Mouse (Mus musculus) myocyte (in vitro differentiated cells): Measurements from ENCODE around the gene Phf21a. TPM values are rescaled to one million over a fixed set of nuclear protein-coding genes. Genes with fewer than 3 reads are reported as not detected.

Source experiments
- H3K27me3 ChIP-seq: one replicate; pipeline ENCODE4 v1.6.1; 2011; ENCODE audit not compliant: control insufficient read depth, insufficient read depth, insufficient read length
- H3K36me3 ChIP-seq: one replicate; pipeline ENCODE4 v1.6.1; 2011; ENCODE audit not compliant: control insufficient read depth, insufficient read depth
- H3K4me2 ChIP-seq: one replicate; pipeline ENCODE4 v1.6.1; 2011; ENCODE audit warnings: low read depth, control low read depth
- H3K4me3 ChIP-seq: one replicate; pipeline ENCODE4 v1.5.1; 2011; ENCODE audit warnings: mild to moderate bottlenecking, control low read depth, moderate library complexity
- H3K79me2 ChIP-seq: one replicate; pipeline ENCODE4 v1.6.1; 2011; ENCODE audit not compliant: control insufficient read depth, insufficient read depth
- H3ac ChIP-seq: one replicate; pipeline ENCODE4 v1.6.1; 2011; ENCODE audit not compliant: control insufficient read depth, insufficient read length
- CEBPB ChIP-seq: IDR thresholded peaks from 2 replicates; pipeline ENCODE4 v1.6.1; 2011; ENCODE audit warnings: mild to moderate bottlenecking, moderate library complexity; ENCODE audit not compliant: poor library complexity, insufficient read depth, severe bottlenecking
- E2F4 ChIP-seq: IDR thresholded peaks from one replicate; pipeline ENCODE4 v1.6.1; 2011; ENCODE audit warnings: mild to moderate bottlenecking, control low read depth, moderate library complexity; ENCODE audit not compliant: insufficient read depth
- MAX ChIP-seq: IDR thresholded peaks from one replicate; pipeline ENCODE4 v1.6.1; 2011; ENCODE audit warnings: low read depth, mild to moderate bottlenecking, control low read depth
- MYOD1 ChIP-seq, 3 experiments: IDR thresholded peaks; one replicate each; pipeline ENCODE4 v1.6.1; 2011; ENCODE audit warnings: control low read depth in 2 of 3, low read depth in 2 of 3, mild to moderate bottlenecking in 2 of 3, moderate library complexity in 1 of 3; ENCODE audit not compliant: insufficient read length in 2 of 3, control insufficient read depth in 1 of 3
- MYOG ChIP-seq, 3 experiments: IDR thresholded peaks; one replicate each; pipeline ENCODE4 v1.6.1; 2011; ENCODE audit warnings: control low read depth in 2 of 3, low read depth in 2 of 3, mild to moderate bottlenecking in 2 of 3; ENCODE audit not compliant: insufficient read length in 2 of 3, control insufficient read depth in 1 of 3, insufficient read depth in 1 of 3
- POLR2A ChIP-seq: IDR thresholded peaks from one replicate; pipeline ENCODE4 v1.6.1; 2011; ENCODE audit warnings: low read depth, mild to moderate bottlenecking, control low read depth, moderate library complexity; ENCODE audit not compliant: insufficient read length
- POLR2AphosphoS2 ChIP-seq: IDR thresholded peaks from one replicate; pipeline ENCODE4 v1.6.1; 2011; ENCODE audit warnings: low read depth, control low read depth; ENCODE audit not compliant: insufficient read length
- REST ChIP-seq: IDR thresholded peaks from one replicate; pipeline ENCODE4 v1.6.1; 2011; ENCODE audit warnings: mild to moderate bottlenecking, control low read depth, moderate library complexity; ENCODE audit not compliant: insufficient read depth, insufficient read length
- SRF ChIP-seq: IDR thresholded peaks from one replicate; pipeline ENCODE4 v1.6.1; 2011; ENCODE audit warnings: low read depth; ENCODE audit not compliant: control insufficient read depth, insufficient read length
- TCF12 ChIP-seq: IDR thresholded peaks from one replicate; pipeline ENCODE4 v1.6.1; 2011; ENCODE audit warnings: mild to moderate bottlenecking, control low read depth; ENCODE audit not compliant: poor library complexity, insufficient read depth, severe bottlenecking
- TCF3 ChIP-seq: IDR thresholded peaks from one replicate; pipeline ENCODE4 v1.6.1; 2011; ENCODE audit warnings: low read depth, control low read depth; ENCODE audit not compliant: insufficient read length
- USF1 ChIP-seq: IDR thresholded peaks from one replicate; pipeline ENCODE4 v1.6.1; 2011; ENCODE audit warnings: low read depth, mild to moderate bottlenecking, control low read depth, moderate library complexity
- polyA plus RNA-seq: library from polyadenylated mRNA; unstranded; fragments of >200 nt; fragmentation: generic; extraction: Trizol; gene quantifications from one replicate; pipeline ENCODE4 v1.2.1, GENCODE M21; 2012; ENCODE audit warnings: missing spikeins

Phf21a gene
- polyA plus RNA-seq, 1 experiment = 14.7 TPM

DNA sequence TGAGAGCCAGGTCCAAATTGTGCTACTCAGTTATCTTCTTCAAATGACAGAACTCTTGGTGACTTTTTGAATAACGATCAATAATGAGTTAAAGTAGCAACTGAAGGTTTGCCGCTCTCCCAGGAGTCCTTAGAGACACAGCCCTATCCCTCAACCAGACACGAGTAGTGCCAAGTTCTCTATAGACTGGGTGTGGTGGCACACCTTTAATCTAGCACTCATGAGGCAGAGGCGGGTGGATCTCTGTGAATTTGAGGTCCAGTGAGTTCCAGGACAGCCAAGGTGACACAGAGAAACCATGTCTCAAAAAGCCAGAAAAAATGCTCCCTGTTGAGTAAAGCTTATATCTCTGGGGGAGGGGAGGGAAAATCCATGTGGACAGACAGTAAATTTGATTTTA lies 234.7 kb downstream of the Phf21a start:
- Histone ChIP-seq H3K4me2 (no peak overlapping the region), H3ac (no peak overlapping the region), H3K27me3 (no peaks in the 10 kb centered on the region), H3K79me2 (no peaks in the 10 kb centered on the region), H3K4me3 (no peak overlapping the region), H3K36me3 (peaks cover 19% of the 10 kb centered on the region)
- TF ChIP-seq MAX (no peak), REST (no peak), MYOD1 (IDR thresholded peaks at IDR 0.05; ENCODE audit: control insufficient read depth in 1 of 3, insufficient read length in 2 of 3, low read depth in 2 of 3) (no peak), POLR2AphosphoS2 (no peak), USF1 (no peak), TCF3 (no peak), E2F4 (no peak), TCF12 (no peak), CEBPB (no peak), SRF (no peak), MYOG (IDR thresholded peaks at IDR 0.05; ENCODE audit: control insufficient read depth in 1 of 3, insufficient read depth in 1 of 3, insufficient read length in 2 of 3, low read depth in 2 of 3) (no peak), POLR2A (no peak)

DNA sequence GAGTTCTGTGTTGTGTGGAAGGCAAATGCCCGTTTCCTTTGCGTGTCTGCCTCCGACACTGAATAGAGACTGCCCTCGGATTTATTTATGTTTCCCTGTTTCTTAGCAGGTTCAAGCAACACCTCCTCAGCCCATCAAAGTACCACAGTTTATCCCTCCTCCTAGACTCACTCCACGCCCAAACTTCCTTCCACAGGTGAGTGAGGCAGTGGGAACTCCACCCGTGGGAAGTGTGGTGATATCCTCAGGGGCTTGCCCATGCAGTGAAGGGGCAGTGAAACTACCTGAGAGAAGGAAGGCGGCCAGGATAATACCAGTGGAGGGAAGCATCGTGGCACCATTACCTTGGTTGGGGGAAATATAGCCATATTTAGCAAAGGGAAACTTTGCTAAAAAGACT lies 235.3 kb downstream of the Phf21a start:
- Histone ChIP-seq H3K36me3 (peaks cover 24% of the 10 kb centered on the region), H3K4me3 (no peak overlapping the region)
- TF ChIP-seq MYOD1 (IDR thresholded peaks at IDR 0.05; ENCODE audit: control insufficient read depth in 1 of 3, insufficient read length in 2 of 3, low read depth in 2 of 3) (no peak), MAX (no peak), USF1 (no peak), POLR2AphosphoS2 (no peak), TCF3 (no peak), MYOG (IDR thresholded peaks at IDR 0.05; ENCODE audit: control insufficient read depth in 1 of 3, insufficient read depth in 1 of 3, insufficient read length in 2 of 3, low read depth in 2 of 3) (no peak), CEBPB (no peak), SRF (no peak), POLR2A (no peak), E2F4 (no peak), REST (no peak)

DNA sequence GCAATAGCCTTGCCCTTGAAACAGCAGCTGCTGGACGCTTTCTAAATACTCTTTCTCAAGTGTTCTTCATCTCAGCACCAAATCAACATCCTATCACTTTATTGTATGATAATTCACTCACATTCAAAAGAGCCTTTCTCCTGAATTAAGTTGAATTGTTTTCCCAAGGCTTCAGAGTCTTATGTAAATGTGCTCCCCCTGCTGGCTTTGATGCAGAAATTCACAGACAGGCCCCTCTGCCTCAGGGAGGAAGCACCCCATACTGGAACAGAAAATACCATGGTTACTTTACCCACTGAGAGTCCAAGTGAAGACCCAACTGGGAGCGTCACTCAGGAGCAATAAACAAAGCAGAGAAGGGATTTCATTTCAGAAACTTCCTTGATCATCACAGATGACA lies 237.9 kb downstream of the Phf21a start:
- Histone ChIP-seq H3K4me2 (no peak overlapping the region), H3K36me3 (peaks cover 30% of the 10 kb centered on the region), H3ac (no peak overlapping the region), H3K27me3 (no peaks in the 10 kb centered on the region), H3K4me3 (no peak overlapping the region), H3K79me2 (no peaks in the 10 kb centered on the region)
- TF ChIP-seq MYOD1 (IDR thresholded peaks at IDR 0.05; ENCODE audit: control insufficient read depth in 1 of 3, insufficient read length in 2 of 3, low read depth in 2 of 3) = no peak
- TF ChIP-seq REST = no peak
- TF ChIP-seq USF1 = no peak
- no peak for TF ChIP-seq TCF3
- TF ChIP-seq CEBPB = no peak
- TF ChIP-seq E2F4 = no peak
- TF ChIP-seq MYOG (IDR thresholded peaks at IDR 0.05; ENCODE audit: control insufficient read depth in 1 of 3, insufficient read depth in 1 of 3, insufficient read length in 2 of 3, low read depth in 2 of 3) = no peak
- TF ChIP-seq POLR2A = no peak
- no peak for TF ChIP-seq POLR2AphosphoS2
- no peak for TF ChIP-seq SRF
- TF ChIP-seq MAX = no peak
- TF ChIP-seq TCF12 = no peak

More for the DNA sequence above, 235.3 kb downstream of the Phf21a start:
- H3ac ChIP-seq = no peak overlapping the region
- no peaks in the 10 kb centered on the region for H3K79me2 ChIP-seq
- no peaks in the 10 kb centered on the region for H3K27me3 ChIP-seq
- H3K4me2 ChIP-seq = no peak overlapping the region

DNA sequence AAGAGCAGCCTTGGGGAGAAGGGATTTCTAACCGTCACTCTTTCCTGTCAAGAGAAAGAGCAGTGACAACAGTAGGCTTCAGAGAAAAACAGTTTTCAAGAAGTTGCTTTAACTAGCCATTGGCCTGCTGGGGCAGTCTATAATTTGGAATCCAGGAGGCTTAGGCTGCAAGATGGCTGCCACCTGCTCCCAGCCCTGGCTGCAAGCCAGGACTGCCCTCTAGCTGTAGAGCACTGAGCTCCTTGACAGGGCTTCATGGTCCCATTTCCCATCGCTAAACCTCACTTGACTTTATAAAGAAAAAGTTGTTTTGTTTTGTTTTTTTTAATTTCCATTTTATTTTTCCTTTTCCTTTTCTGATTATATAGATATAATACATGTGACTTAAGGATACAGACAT lies 238.5 kb downstream of the Phf21a start:
- TF ChIP-seq POLR2AphosphoS2 = no peak
- peaks cover 30% of the 10 kb centered on the region for H3K36me3 ChIP-seq

GRCm38 (mm10) chr2:92331871-92332270 lies 239.0 kb downstream of the Phf21a start:
- Histone ChIP-seq H3K4me2 (no peak overlapping the region), H3K27me3 (no peaks in the 10 kb centered on the region), H3ac (no peak overlapping the region), H3K36me3 (peaks cover 30% of the 10 kb centered on the region), H3K79me2 (no peaks in the 10 kb centered on the region), H3K4me3 (no peak overlapping the region)
- no peak for TF ChIP-seq TCF3

More for the DNA sequence above, 238.5 kb downstream of the Phf21a start:
- H3K79me2 ChIP-seq = no peaks in the 10 kb centered on the region
- H3K4me2 ChIP-seq = no peak overlapping the region
- no peak overlapping the region for H3K4me3 ChIP-seq
- no peaks in the 10 kb centered on the region for H3K27me3 ChIP-seq
- no peak overlapping the region for H3ac ChIP-seq

DNA sequence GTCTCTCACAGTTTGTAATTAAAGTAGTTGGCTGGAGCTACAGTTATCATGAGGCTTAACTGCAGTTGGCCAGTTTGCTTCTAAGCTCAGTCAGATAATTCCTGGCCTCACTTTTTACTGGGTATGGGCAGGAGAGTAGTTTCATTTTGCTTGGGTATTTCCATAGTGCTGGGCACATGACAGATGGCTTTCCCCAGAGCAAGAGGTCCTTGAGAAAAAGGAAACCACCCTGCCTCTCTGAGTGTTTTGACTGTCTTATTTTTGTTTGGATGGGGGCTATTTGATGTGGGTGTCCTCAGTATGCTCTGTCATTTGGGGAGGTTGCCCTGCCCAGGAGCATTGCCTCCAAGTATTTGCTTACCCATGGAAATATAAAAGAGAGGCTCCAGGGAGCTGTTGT lies 249.5 kb downstream of the Phf21a start:
- TF ChIP-seq MYOG (IDR thresholded peaks at IDR 0.05; ENCODE audit: control insufficient read depth in 1 of 3, insufficient read depth in 1 of 3, insufficient read length in 2 of 3, low read depth in 2 of 3) (no peak), TCF12 (no peak)
- peaks cover 9% of the 10 kb centered on the region for H3K36me3 ChIP-seq
- H3K79me2 ChIP-seq = no peaks in the 10 kb centered on the region
- no peak overlapping the region for H3K4me2 ChIP-seq
- no peaks in the 10 kb centered on the region for H3K27me3 ChIP-seq
- H3ac ChIP-seq = no peak overlapping the region
- no peak overlapping the region for H3K4me3 ChIP-seq
